Comparison of ENCODE assay signal across 9 mouse cellular contexts in genomic region chr14:27145171-27146045, GRCm38 (mm10). TPM values are rescaled to one million over a fixed set of nuclear protein-coding genes. Genes with fewer than 3 reads are reported as not detected.
DNase-seq lines count a peak whose midpoint lies in the region; ATAC-seq and TF ChIP-seq lines count a peak whose summit lies in the region.
"Had no signal": no experiment of that assay in that cellular context is flagged by ENCODE, and none has a peak within 500 bp of the region (broad histone marks: within the 10 kb centered on the region; RNA-seq: fewer than 3 reads in every experiment).

No protein-coding gene starts in this region.

- ATAC-seq in embryonic facial prominence, embryonic 15.5 days (ENCODE audit: insufficient number of reproducible peaks, low FRiP score, low TSS enrichment, low read depth): peak; percentile 55
- no peak for ATAC-seq in intestine, embryonic 14.5 days (replicated peaks; ENCODE audit: low FRiP score, low TSS enrichment, low read depth)

- no peak overlapping the region for H3K9ac ChIP-seq in embryonic facial prominence, embryonic 15.5 days
- no peak overlapping the region for H3K9ac ChIP-seq in intestine, embryonic 14.5 days (ENCODE audit: low read length)

- peaks cover 2% of the 10 kb centered on the region; the same call in 1 of the 2 replicates for H3K4me1 ChIP-seq in lung, adult 2 months (ENCODE audit: control insufficient read depth, insufficient read depth, low read length)
- peaks cover 17% of the 10 kb centered on the region for H3K4me1 ChIP-seq in embryonic facial prominence, embryonic 15.5 days
- peaks cover 17% of the 10 kb centered on the region for H3K4me1 ChIP-seq in intestine, embryonic 14.5 days (replicated peaks; ENCODE audit: control insufficient read depth, insufficient read depth, low read length)

- 65% methylated on average over 8 of the region's 8 CpGs for WGBS in lung, adult 2 months
- 26% methylated on average over 8 of the region's 8 CpGs for WGBS in embryonic facial prominence, embryonic 15.5 days
- WGBS in intestine, embryonic 14.5 days: 45% methylated on average over 8 of the region's 8 CpGs

- TF ChIP-seq POLR2A in lung, adult 2 months (IDR thresholded peaks at IDR 0.05; ENCODE audit: borderline replicate concordance, extremely low read depth, low read depth, low read length): no peak

- TF ChIP-seq CTCF in lung, adult 2 months (IDR thresholded peaks at IDR 0.05; ENCODE audit: insufficient read depth, low read length): no peak

- DNase-seq in lung, adult 18-20 months: peak; percentile 19 to 21
- no peak for DNase-seq in lung, adult 2 months
- peak; percentile 64 for DNase-seq in intestine, embryonic 14.5 days (ENCODE audit: low spot score)
- DNase-seq in retina, postnatal 1 day: peak; percentile 68
- no peak for DNase-seq in left cerebral cortex, adult 18-20 months (ENCODE audit: low spot score in 2 of 2)
- DNase-seq in thymus, postnatal 25 days: no peak
- DNase-seq in cerebellum, postnatal 4 days (ENCODE audit: low spot score in 2 of 2): no peak

- H3K27me3 ChIP-seq in embryonic facial prominence, embryonic 15.5 days: no peaks in the 10 kb centered on the region
- no peaks in the 10 kb centered on the region for H3K27me3 ChIP-seq in intestine, embryonic 14.5 days (replicated peaks; ENCODE audit: control insufficient read depth, insufficient read depth, low read length)

- H3K9me3 ChIP-seq in embryonic facial prominence, embryonic 15.5 days (replicated peaks): no peaks in the 10 kb centered on the region
- no peaks in the 10 kb centered on the region for H3K9me3 ChIP-seq in intestine, embryonic 14.5 days (ENCODE audit: control insufficient read depth, low read length)

- H3K4me2 ChIP-seq in embryonic facial prominence, embryonic 15.5 days (replicated peaks): no peak overlapping the region
- H3K4me2 ChIP-seq in intestine, embryonic 14.5 days (ENCODE audit: low read length): no peak overlapping the region

- no peaks in the 10 kb centered on the region for H3K36me3 ChIP-seq in embryonic facial prominence, embryonic 15.5 days
- no peaks in the 10 kb centered on the region for H3K36me3 ChIP-seq in intestine, embryonic 14.5 days (ENCODE audit: control insufficient read depth, insufficient read depth, low read length)

- H3K4me3 ChIP-seq in lung, adult 2 months (replicated peaks; ENCODE audit: extremely low read depth, low read depth, low read length): no peak overlapping the region
- H3K4me3 ChIP-seq in embryonic facial prominence, embryonic 15.5 days (replicated peaks): no peak overlapping the region
- H3K4me3 ChIP-seq in intestine, embryonic 14.5 days (ENCODE audit: low read depth, low read length): no peak overlapping the region

- peak overlapping the region; percentile 73 for H3K27ac ChIP-seq in embryonic facial prominence, embryonic 15.5 days (replicated peaks)
- H3K27ac ChIP-seq in intestine, embryonic 14.5 days (ENCODE audit: low read depth): peak overlapping the region; percentile 73
- H3K27ac ChIP-seq: macrophage had no signal

RNA-seq across cellular contexts. Expression of gene Arhgef3, which starts 30.7 kb away (rescaled TPM):
- 36.6 and 48.5 TPM in 2 replicates for polyA plus RNA-seq in lung, adult 2 months (2012; rRNA removed)
- 16.2 and 17.1 TPM in 2 replicates for polyA plus RNA-seq in embryonic facial prominence, embryonic 15.5 days (2015; fragmentation: Nextera tagmentation; extraction: Ambion mirVana)
- 15.6 and 18.0 TPM in 2 replicates for polyA plus RNA-seq in intestine, embryonic 14.5 days (2014; fragmentation: Nextera tagmentation; extraction: Ambion mirVana)
- 10 to 100 TPM; 67.4 to 85.3 TPM for total RNA-seq in left cerebral cortex, adult 18-20 months (2021)

Comparison
In these comparisons a context has a peak if more than half of its experiments do, and no peak if none do; other contexts are left out.
1. DNase-seq: peak in lung, adult 18-20 months (2 of 2), intestine, embryonic 14.5 days (single experiment) and retina, postnatal 1 day (single experiment); none in lung, adult 2 months (single experiment), left cerebral cortex, adult 18-20 months (0 of 2), thymus, postnatal 25 days (single experiment) and cerebellum, postnatal 4 days (0 of 2).